Mouse (Mus musculus) v-Abl transformed pro-B cells (cell line): Measurements from ENCODE around the gene Gm43302.
"Not testable (repeated sequence)": the region's sequence is repeated elsewhere in the genome, so short reads cannot be mapped to it uniquely, and the experiment has no call there.

Experiments
- in situ Hi-C, 2 experiments: fragments of 400-800 bp; cut with MboI; formaldehyde crosslinking; loops; one replicate each; pipeline ENCODE4 v1.15.1; 2025; ENCODE audit not compliant: unreplicated experiment in 2 of 2

The Gm43302 gene

DNA sequence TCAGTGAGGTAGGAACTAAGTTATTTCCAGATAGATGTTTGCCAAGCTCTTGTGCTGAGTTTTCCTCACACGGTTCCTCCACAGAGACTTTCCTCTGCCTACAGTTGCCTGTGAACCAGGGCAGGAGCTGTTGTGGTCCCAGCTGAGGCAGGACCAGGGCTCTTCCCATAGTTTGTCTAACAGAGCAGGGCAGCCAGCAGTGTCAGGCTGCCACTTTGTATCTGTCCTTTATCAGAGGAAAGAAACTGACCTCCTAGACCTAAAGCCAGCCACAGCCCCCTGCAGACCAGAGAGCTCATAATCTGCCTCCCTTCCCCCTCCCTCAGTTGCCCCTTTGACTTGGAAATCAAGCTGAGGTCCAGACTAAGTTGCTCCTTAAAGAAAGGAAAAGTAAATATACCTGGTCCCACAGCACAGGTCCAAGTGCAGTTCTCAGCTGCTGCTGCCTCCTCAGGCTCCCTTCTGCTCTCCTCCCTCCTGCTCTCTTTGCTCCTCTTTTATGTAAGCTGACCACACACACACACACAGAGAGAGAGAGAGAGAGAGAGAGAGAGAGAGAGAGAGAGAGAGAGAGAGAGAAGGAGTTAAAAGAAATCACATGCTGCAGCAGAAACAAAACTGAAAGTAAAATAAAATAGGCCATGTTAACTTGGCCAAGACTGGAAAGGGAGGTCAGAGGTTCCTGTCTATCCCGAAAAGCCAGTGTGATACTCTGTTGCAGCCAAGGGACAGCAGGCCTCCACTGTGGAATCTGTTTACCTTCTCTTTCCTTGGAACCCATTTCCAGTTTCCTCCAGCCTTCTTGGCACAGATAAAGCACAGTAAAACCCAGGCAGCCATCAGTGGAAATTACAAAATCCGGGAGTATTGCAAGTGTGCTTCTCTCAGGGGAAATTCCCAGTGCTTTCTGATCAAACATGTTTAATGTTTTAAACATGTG is at the start of gene Gm43302, which contains the start of gene Gbp6:
TSS of gene Gm43302 (minus strand) at position 470 of the 940 bp plus-strand sequence.
TSS of gene Gbp6 (minus strand) at position 473 of the 940 bp plus-strand sequence.
- in situ Hi-C loops: not testable (repeated sequence)

DNA sequence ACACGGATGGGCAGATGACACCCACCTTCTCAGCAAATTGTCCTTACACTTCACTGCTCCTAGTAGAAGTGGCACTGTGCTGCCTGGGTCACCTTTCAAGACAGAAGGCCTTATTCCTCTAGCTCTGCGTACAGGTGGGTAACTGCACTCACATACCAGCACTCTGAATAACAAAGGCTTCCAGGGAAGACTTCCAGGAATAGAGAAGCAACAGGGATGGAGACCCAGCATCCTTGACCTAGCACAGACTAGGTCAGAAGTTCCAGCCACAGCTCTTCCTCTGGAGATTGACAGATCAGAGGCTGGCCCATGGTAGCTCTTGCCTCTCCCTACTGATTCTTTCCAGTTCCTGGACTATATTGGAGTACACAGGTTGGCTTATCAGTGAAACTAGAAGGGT is 47.8 kb upstream of the Gm43302 start:
- in situ Hi-C loops: loop anchor here (10.0 to 25.0 kb wide), 4 partner anchors 54 to 1304 kb away; partner anchors contain the start of gene Nudt9 (in 1 of the 2)

DNA sequence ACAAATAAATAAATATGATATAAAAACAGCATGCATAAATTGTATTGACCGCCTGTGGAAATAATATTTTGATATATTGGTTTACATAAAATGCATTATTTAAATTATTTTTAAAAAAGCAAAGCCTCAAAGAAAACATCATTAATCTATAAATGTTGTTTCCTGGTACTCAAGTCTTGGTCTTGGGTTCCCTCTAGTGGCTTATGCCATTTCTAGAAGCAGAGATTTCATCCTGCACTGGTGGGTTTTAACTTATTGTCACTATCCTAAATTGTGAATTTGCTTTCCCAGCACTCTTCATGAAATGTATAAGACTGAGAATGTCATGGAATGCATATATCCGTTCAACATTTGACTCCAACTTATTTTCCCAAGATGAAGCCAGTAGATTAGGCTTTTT is 29.0 kb upstream of the Gm43302 start:
- in situ Hi-C loops: loop anchor here (5.0 to 25.0 kb wide), 4 partner anchors 335 to 1328 kb away; no protein-coding TSS in a partner anchor

DNA sequence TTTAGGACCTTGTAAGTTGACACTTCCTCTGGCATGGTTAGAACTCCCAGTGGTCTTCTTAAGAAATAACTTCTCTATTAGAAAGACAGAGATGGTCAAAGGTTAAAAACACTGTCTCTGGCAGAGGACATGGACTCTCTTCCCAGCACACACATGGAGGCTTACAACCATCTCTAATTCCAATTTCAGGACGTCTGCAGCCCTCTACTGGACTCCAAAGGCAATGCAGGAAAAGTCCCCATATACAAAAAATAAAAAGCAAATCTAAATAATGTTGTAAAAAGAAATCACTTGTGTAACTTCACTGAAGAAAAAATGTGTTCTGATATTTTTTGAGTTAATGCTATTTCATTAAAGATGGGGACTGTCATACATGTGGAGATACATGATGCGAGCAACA is 17.4 kb upstream of the Gm43302 start:
- in situ Hi-C loops: loop anchor here in 1 of 2 experiments (25.0 kb wide), 1 partner anchor 1249 kb away; no protein-coding TSS in a partner anchor

DNA sequence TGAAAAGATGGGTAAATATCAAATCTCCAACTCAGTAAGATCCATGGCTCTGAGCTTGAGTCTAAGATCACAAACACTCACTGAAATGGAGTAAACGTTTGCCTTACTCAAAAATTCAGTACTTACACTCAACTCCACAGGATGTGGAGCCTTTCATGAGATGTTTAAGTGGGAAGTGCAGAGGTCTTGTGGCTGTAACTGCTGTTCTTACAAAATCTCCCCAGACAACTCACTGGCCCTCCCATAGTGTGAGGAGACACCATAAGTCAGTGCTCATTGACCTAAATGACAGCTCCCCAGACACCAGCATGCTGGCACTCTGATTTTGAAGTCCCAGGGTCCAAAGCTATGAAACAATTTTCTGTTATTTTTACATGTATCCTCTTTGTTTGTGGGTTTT is 15.7 kb upstream of the Gm43302 start:
- in situ Hi-C loops: loop anchor here in 1 of 2 experiments (25.0 kb wide), 1 partner anchor 1247 kb away; no protein-coding TSS in a partner anchor

DNA sequence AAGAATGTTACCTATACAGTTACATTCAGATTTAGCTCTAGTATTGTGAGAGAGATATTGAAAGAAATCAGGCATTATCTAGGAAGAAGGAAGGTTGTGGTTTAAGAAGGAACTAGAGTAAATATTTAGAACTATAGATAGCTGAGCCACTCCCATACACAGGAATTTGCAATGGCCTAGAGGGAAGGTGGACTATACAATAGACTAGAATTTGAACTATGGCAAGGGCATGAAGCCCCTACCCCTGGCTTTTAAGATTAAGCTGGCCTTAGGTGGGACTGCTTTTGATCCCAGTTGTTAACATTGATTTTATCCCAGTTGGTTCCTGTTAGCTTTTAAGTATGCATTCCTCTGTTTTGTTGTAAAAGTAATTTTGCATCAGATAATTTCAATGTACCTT is 13.5 kb upstream of the Gm43302 start:
- in situ Hi-C loops: loop anchor here in 1 of 2 experiments (25.0 kb wide), 1 partner anchor 1245 kb away; no protein-coding TSS in a partner anchor

DNA sequence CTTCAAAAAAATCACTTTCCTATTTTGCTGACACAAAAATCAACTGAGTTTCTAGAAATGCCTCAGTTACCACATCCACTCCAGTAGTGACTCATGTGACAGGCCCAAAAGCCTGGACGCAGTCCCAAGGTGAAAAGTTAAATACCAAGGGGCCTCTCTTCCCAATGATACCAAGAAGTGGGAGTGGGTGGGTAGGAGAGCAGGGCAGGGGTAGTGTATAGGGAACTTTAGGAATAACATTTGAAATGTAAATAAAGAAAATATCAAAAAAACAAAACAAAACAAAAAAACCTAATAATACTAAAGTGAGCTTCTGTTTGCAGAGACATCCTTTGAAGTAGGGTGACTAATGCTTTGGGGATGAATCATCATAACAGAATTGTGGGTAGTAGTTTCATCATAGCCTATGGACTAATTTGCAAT is 12.7 kb upstream of the Gm43302 start:
- in situ Hi-C loops: loop anchor here in 1 of 2 experiments (25.0 kb wide), 1 partner anchor 1244 kb away; no protein-coding TSS in a partner anchor

DNA sequence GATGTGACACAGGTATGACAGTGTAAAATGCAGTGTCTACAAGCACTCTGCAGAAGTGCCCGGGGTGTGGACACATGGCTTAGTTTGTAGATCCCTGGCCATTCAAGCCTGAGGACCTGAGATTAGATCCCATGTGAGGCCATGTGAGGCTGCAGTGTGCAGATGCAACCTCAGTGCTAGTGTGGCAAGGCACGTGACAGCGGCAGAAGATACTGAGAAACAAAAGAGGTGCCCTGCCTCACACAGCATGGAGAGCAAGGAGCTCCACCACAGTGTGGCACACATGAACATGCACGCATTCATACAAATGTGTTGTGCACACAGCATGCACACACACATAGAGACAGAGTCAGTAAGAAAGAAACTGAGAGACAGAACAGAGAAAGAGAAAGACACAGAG is 12.2 kb upstream of the Gm43302 start:
- in situ Hi-C loops: loop anchor here in 1 of 2 experiments (25.0 kb wide), 1 partner anchor 1243 kb away; no protein-coding TSS in a partner anchor

DNA sequence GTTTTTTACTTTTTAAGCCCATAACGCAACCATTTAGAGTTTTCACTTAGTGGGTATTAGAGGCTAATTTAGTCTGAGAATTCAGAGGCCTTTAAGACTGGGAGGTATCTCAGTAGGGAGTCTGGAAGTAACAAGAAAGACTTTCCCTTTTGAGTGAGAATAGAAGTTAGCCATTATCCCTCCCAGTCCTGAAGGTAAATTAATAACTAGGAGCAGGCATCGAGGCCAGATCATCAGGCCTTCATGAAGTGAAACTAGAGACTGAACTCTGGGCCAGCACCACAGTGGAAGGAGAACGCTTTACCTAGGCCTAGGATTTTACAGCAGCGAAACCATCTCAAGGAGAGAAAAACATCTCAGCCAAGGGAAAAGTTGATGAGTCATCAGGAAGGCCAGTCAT is 8.5 kb upstream of the Gm43302 start:
- in situ Hi-C loops: loop anchor here in 1 of 2 experiments (25.0 kb wide), 1 partner anchor 1240 kb away; no protein-coding TSS in a partner anchor

DNA sequence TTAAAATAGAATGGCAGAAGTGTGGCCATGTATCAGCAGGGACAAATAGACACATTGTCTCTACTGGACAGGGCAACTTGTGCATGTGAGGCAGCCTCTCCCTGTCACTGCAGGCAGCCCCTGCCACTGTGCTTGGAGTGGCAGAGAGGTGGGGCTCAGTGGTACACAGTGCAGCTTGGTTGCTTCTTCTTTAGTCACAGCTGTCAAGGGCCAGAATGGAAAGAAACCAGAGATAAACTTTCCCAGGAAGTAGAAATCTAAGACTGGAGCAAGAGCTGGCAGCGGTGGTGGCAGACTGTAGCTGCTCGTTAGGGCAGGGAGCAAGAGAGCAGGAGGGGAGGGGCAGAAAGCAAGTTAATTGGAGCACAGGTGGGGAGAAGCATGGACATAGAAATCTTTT is 8.0 kb upstream of the Gm43302 start:
- in situ Hi-C loops: loop anchor here in 1 of 2 experiments (25.0 kb wide), 1 partner anchor 1239 kb away; no protein-coding TSS in a partner anchor

DNA sequence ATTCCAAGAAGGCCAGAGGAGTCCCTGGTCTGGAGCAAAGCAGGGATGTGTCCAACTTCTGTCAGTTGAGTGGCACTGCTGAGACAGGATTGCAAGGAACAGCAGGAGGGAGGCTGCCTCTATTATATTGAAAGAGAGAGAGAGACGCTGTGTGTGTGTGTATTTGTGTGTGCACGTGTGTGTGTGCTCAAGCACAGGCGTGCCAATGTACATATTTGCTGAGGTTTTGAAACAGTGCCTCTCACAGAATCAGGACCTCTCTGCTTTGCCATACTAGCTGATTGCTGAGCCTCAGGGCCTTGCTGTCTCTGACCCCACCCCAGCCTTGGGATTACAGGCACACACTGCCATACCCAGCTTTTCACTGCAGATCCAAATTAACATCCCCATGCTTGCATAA is 2.3 kb upstream of the Gm43302 start:
- in situ Hi-C loops: no loop called here

DNA sequence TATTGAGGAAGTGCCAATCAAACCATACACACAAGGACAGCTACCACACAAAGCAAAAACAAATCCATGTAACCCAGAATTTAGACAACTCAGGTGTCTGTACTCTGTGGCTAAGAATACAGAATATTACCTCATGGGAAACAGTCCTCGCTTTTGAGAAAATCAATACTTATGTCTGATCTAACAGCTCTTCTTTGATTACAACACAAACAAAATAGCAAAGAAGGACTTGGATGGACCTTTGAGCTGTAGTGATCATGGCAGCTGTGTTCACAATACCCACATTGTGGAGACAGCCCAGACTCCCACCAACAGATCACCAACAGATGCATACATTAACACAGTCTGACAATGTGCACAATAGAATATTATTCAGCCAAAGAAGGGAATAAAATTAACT is 1.0 kb downstream of the Gm43302 start:
- in situ Hi-C loops: no loop called here

DNA sequence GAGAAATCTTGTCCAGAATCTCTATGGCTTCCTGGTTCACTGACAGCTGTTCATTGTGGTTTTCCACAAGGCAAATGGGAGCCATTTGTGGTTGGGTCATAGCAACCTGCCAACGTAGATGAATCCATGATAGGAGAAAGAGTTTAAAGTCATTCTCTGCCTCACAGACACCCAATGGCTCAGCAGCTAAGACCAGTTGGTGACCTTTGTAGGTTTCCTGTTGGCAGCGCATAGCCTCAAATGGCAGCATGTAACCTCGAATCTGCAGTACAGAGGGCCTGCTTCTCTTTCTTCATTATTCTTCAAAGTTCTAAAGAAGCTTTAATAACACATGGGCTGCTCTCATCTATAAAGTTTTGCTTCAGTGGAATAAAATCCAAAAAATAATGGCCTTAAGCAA is 2.6 kb downstream of the Gm43302 start:
- in situ Hi-C loops: not testable (repeated sequence)

DNA sequence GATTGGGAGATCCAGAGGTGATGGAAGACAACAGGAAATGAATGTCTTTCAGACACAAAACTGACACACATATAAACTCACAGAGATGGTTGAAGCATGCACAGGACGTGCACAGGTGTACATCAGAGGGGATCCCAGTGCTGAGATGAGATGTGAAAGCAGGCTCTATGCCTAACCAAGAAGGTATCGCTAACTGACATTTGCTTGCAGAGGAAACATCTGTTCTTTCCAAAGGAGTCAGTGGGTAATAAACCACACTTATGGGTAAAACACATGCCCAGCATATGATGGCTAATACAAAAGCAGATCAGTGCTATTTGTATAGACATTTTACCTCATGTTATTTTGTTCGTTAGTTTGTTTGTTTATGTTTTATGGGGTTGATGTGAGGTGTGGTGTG is 32.8 kb downstream of the Gm43302 start:
- in situ Hi-C loops: not testable (repeated sequence)

DNA sequence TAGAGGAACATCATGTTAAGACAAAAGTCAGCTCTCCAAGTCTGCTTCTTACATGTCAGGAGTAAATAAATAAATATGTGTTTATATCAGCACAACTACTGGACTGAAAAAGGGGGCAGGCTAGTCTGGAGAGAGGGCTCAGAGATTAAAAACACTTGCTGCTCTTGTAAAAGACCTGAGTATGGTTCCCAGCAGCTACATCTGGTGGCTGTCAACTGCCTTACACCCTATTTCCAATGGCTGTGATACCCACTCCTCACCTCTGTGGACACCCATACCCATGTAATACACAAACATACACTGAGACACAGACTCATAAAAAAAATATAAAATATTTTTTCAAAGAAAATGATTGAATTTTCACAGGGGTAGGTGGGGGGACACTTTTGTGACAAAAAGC is 41.0 kb downstream of the Gm43302 start:
- in situ Hi-C loops: no loop called here

DNA sequence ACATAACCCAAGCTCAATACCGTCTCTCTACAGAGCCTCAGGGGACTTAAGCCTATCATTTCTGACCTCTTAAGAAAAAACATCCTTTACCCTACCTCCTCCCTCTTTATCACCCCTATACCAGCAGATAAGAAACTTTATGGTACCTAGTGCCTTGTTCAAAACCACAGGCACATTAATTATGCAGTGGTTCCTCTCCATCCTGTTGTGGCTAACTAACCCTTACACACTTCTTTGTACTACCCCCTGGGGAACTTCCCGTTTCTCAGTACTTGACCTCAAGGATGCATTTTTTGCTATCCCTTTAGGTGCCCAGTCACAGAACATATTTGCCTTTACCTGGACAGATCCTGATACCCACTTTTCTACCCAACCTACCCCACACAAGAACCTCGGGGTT is 48.8 kb downstream of the Gm43302 start:
- in situ Hi-C loops: loop anchor here in 1 of 2 experiments (10.0 kb wide), 1 partner anchor 260 kb away; the partner anchor contains the start of gene Abcg3

DNA sequence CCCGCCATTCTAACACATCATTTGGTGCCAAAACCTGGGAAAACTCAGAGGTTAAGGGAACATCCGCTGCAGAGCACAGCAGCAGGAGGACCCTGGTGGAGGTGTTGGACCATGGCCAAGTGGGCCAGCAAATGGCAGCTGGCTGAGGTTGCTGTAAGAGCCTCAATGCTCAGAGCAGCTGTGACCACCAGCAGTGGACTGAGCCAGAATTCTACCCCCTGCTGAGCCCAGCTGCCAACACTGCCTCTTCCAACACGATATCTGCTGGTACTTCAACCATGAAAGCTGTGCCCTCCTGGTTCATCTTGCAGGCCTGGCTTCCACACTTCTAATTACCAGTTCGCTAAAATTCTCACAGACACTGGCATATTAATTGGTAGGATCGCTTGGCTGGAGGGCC is 52.5 kb downstream of the Gm43302 start:
- in situ Hi-C loops: loop anchor here in 1 of 2 experiments (10.0 kb wide), 1 partner anchor 256 kb away; the partner anchor contains the start of gene Abcg3

DNA sequence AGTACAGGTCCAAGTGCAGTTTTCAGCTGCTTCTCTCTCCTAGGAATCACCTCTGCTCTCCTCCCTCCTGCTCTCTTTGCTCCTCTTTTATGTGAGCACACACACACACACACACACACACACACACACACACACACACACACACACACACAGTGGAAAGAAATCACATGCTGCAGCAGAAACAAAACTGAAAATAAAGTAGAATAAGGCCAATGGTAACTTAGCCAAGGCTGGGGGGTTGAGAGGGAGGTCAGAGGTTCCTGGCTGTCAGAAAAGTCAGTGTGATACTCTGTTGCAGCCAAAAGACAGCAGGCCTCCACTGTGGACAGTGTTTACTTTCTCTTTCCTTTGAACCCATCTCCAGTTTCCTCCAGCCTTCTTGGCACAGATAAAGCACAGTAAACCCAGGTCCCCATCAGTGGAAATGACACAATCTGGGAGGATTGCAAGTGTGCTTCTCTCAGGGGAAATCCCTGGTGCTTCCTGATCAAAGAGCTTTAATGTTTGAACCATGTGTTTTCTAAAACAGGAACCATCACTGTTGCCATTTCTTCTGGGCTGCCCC is 53.9 kb downstream of the Gm43302 start, which contains the start of gene Gbp10:
TSS of gene Gbp10 (minus strand) at position 51 of the 565 bp plus-strand sequence.
- in situ Hi-C loops: loop anchor here in 1 of 2 experiments (10.0 kb wide), 1 partner anchor 255 kb away; the partner anchor contains the start of gene Abcg3

DNA sequence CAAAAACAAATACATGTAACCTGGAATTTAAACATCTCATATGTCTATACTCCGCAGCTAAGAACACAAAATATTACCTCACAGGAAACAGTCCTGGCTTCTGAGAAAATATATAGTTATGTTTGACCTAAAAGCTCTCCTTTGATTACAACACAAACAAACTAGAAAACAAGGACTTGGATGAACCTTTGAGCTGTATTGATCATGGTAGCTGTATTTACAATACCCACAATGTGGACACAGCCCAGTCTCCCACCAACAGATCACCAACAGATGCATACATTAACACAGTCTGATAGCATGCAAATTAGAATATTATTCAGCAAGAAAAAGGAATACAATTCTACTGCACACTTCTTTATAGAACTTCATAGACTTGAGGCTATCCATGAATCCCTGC is 55.1 kb downstream of the Gm43302 start:
- in situ Hi-C loops: not testable (repeated sequence)

DNA sequence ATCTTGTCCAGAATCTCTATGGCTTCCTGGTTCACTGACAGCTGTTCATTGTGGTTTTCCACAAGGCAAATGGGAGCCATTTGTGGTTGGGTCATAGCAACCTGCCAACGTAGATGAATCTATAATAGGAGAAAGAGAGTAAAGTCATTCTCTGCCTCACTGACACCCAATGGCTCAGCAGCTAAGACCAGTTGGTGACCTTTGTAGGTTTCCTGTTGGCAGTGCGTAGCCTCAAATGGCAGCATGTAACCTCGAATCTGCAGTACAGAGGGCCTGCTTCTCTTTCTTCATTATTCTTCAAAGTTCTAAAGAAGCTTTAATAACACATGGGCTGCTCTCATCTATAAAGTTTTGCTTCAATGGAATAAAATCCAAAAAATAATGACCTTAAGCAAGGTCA is 57.5 kb downstream of the Gm43302 start:
- in situ Hi-C loops: not testable (repeated sequence)

DNA sequence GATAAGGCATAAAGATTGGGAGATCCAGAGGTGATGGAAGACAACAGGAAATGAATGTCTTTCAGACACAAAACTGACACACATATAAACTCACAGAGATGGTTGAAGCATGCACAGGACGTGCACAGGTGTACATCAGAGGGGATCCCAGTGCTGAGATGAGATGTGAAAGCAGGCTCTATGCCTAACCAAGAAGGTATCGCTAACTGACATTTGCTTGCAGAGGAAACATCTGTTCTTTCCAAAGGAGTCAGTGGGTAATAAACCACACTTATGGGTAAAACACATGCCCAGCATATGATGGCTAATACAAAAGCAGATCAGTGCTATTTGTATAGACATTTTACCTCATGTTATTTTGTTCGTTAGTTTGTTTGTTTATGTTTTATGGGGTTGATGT is 84.5 kb downstream of the Gm43302 start:
- in situ Hi-C loops: not testable (repeated sequence)
